Mouse (Mus musculus) liver, embryonic 14.5 days (tissue): ENCODE measurements around the gene Taar4.

Experiments used
- CTCF ChIP-seq: IDR thresholded peaks from 2 replicates; pipeline ENCODE4 v1.5.1; 2016; ENCODE audit warnings: antibody characterized with exemption, low read depth, control low read depth
- EP300 ChIP-seq: IDR thresholded peaks from 2 replicates; pipeline ENCODE4 v1.6.1; 2016; ENCODE audit warnings: antibody characterized with exemption, low read depth

- TF ChIP-seq CTCF = no peak
- no peak for TF ChIP-seq EP300
Measured at GRCm38 (mm10) chr10:23951714-23952113, 8.6 kb upstream of the Taar4 start.
